Mouse (Mus musculus) C2C12 (cell line): Measurements from ENCODE around the gene Fam92b. TPM values are rescaled to one million over a fixed set of nuclear protein-coding genes. Genes with fewer than 3 reads are reported as not detected.

Experiments used
- H3K27me3 ChIP-seq: one replicate; pipeline ENCODE4 v1.6.1; 2011; ENCODE audit not compliant: control insufficient read depth, insufficient read depth, insufficient read length
- H3K36me3 ChIP-seq: one replicate; pipeline ENCODE4 v1.6.1; 2011; ENCODE audit not compliant: control insufficient read depth, insufficient read depth
- H3K4me3 ChIP-seq: one replicate; pipeline ENCODE4 v1.5.1; 2011; ENCODE audit warnings: mild to moderate bottlenecking, control low read depth; ENCODE audit not compliant: poor library complexity, insufficient read depth, severe bottlenecking
- H3K79me2 ChIP-seq: one replicate; pipeline ENCODE4 v1.6.1; 2011; ENCODE audit not compliant: control insufficient read depth, insufficient read depth
- H3K79me3 ChIP-seq: one replicate; pipeline ENCODE4 v1.6.1; 2011; ENCODE audit warnings: low read depth, control low read depth
- H3ac ChIP-seq: one replicate; pipeline ENCODE3; 2011; ENCODE audit warnings: low read depth; ENCODE audit not compliant: control insufficient read depth, insufficient read length
- CEBPB ChIP-seq: IDR thresholded peaks from one replicate; pipeline ENCODE4 v1.6.1; 2011; ENCODE audit warnings: low read depth, mild to moderate bottlenecking, control low read depth, moderate library complexity
- CTCF ChIP-seq: IDR thresholded peaks from one replicate; pipeline ENCODE4 v1.5.1; 2011; ENCODE audit not compliant: control insufficient read depth, insufficient read depth, insufficient read length
- FOSL1 ChIP-seq: IDR thresholded peaks from one replicate; pipeline ENCODE4 v1.8.0; 2011; ENCODE audit warnings: mild to moderate bottlenecking, low read length; ENCODE audit not compliant: poor library complexity, insufficient read depth, severe bottlenecking
- MAX ChIP-seq: IDR thresholded peaks from one replicate; pipeline ENCODE4 v1.6.1; 2011; ENCODE audit warnings: mild to moderate bottlenecking, control low read depth
- MYOD1 ChIP-seq: IDR thresholded peaks from one replicate; pipeline ENCODE4 v1.6.1; 2011; ENCODE audit warnings: low read depth; ENCODE audit not compliant: control insufficient read depth, insufficient read length
- MYOG ChIP-seq: IDR thresholded peaks from one replicate; pipeline ENCODE4 v1.6.1; 2011; ENCODE audit not compliant: control insufficient read depth, insufficient read length; ENCODE audit errors: extremely low read depth
- USF1 ChIP-seq: IDR thresholded peaks from one replicate; pipeline ENCODE4 v1.6.1; 2011; ENCODE audit warnings: low read depth, mild to moderate bottlenecking, control low read depth, moderate library complexity
- long read RNA-seq, 2 experiments: library from polyadenylated mRNA; unstranded; transcript quantifications; one replicate each; pipeline ENCODE4 v2.0.0; 2019 to 2020
- polyA plus RNA-seq: library from polyadenylated mRNA; unstranded; fragments of >200 nt; fragmentation: generic; extraction: Trizol; gene quantifications from one replicate; pipeline ENCODE4 v1.2.1, GENCODE M21; 2012; ENCODE audit warnings: missing spikeins

The Fam92b gene
- polyA plus RNA-seq, result not detected
- long read RNA-seq, experiment 1, result 0 reads
- long read RNA-seq, experiment 2, result 0 reads

- Histone ChIP-seq H3K27me3 (no peaks in the 10 kb centered on the region), H3K4me3 (no peak within 1 kb of the TSS), H3K36me3 (no peaks in the 10 kb centered on the region), H3ac (no peak within 1 kb of the TSS), H3K79me3 (no peaks in the 10 kb centered on the region), H3K79me2 (no peaks in the 10 kb centered on the region)
- TF ChIP-seq FOSL1, result no peak
- TF ChIP-seq MYOD1, result peak; percentile 4
Observed at GRCm38 (mm10) chr8:120177318-120178123, at the start of gene Fam92b. Fam92b (minus strand) TSS chr8:120177466.

- H3K79me2 ChIP-seq, result peaks cover 16% of the 10 kb centered on the region
- H3ac ChIP-seq, result no peak overlapping the region
- TF ChIP-seq USF1 (peak; percentile 11), CEBPB (no peak), MYOD1 (peak; percentile 95), FOSL1 (peak; percentile 80), MAX (peak; percentile 46)
- H3K36me3 ChIP-seq, result no peaks in the 10 kb centered on the region
- H3K79me3 ChIP-seq, result peaks cover 8% of the 10 kb centered on the region
- no peak overlapping the region for H3K4me3 ChIP-seq
- no peaks in the 10 kb centered on the region for H3K27me3 ChIP-seq
Observed at GRCm38 (mm10) chr8:120225421-120226151, 48.3 kb upstream of the Fam92b start.

GRCm38 (mm10) chr8:120224521-120225420, 47.5 kb upstream of the Fam92b start:
- TF ChIP-seq FOSL1 (no peak), MYOD1 (no peak), CTCF (no peak), CEBPB (no peak)
- Histone ChIP-seq H3K79me3 (peaks cover 3% of the 10 kb centered on the region), H3ac (no peak overlapping the region), H3K4me3 (no peak overlapping the region), H3K27me3 (no peaks in the 10 kb centered on the region), H3K79me2 (peaks cover 7% of the 10 kb centered on the region), H3K36me3 (no peaks in the 10 kb centered on the region)

- no peaks in the 10 kb centered on the region for H3K79me2 ChIP-seq
- no peaks in the 10 kb centered on the region for H3K27me3 ChIP-seq
- no peak for TF ChIP-seq USF1
- no peak for TF ChIP-seq CEBPB
- TF ChIP-seq MYOD1, result no peak
- no peak for TF ChIP-seq MYOG
- TF ChIP-seq CTCF, result no peak
- no peak for TF ChIP-seq FOSL1
- TF ChIP-seq MAX, result no peak
- H3K4me3 ChIP-seq, result no peak overlapping the region
- no peaks in the 10 kb centered on the region for H3K36me3 ChIP-seq
- no peaks in the 10 kb centered on the region for H3K79me3 ChIP-seq
- no peak overlapping the region for H3ac ChIP-seq
Observed at GRCm38 (mm10) chr8:120222548-120222947, 45.3 kb upstream of the Fam92b start.

- Histone ChIP-seq H3K27me3 (no peaks in the 10 kb centered on the region), H3K79me3 (no peaks in the 10 kb centered on the region), H3K4me3 (no peak overlapping the region), H3K36me3 (no peaks in the 10 kb centered on the region), H3ac (no peak overlapping the region), H3K79me2 (no peaks in the 10 kb centered on the region)
- TF ChIP-seq MYOD1 (peak; percentile 49), CTCF (no peak), CEBPB (peak; percentile 1)
Observed at GRCm38 (mm10) chr8:120216855-120217830, 39.9 kb upstream of the Fam92b start.
